ENCODE assay signal across 8 mouse cellular contexts in genomic region chr15:77153088-77153546, GRCm38 (mm10).
A peak's percentile ranks its signal among the peaks of the same experiment; 100 is the strongest.
DNase-seq lines count a peak whose midpoint lies in the region; ATAC-seq lines count a peak whose summit lies in the region.

No protein-coding gene starts in this region.

- no peaks in the 10 kb centered on the region for H3K36me3 ChIP-seq in lung, embryonic 16.5 days (ENCODE audit: control insufficient read depth, insufficient read depth, low read length)
- no peaks in the 10 kb centered on the region for H3K36me3 ChIP-seq in heart, embryonic 16.5 days (ENCODE audit: control insufficient read depth, insufficient read depth)
- H3K36me3 ChIP-seq in limb, embryonic 13.5 days: no peaks in the 10 kb centered on the region; the same call in 1 of the 2 replicates
- H3K36me3 ChIP-seq in neural tube, embryonic 14.5 days (ENCODE audit: control insufficient read depth, insufficient read depth, low read length): no peaks in the 10 kb centered on the region

- DNase-seq in lung, postnatal 36 days: no peak
- DNase-seq in embryo, embryonic 11 days: peak; percentile 73
- DNase-seq in frontal cortex, postnatal 14 days (ENCODE audit: low spot score in 2 of 2): no peak
- no peak for DNase-seq in right cerebral cortex, postnatal 36 days (ENCODE audit: low spot score in 2 of 2)

- ATAC-seq in lung, embryonic 16.5 days (ENCODE audit: low read depth): peak; percentile 64
- peak; percentile 56 for ATAC-seq in heart, embryonic 16.5 days (replicated peaks; ENCODE audit: extremely low read depth, insufficient read depth, low FRiP score)
- peak; percentile 62 for ATAC-seq in limb, embryonic 13.5 days (ENCODE audit: low FRiP score, low read depth)
- peak; percentile 83 for ATAC-seq in neural tube, embryonic 14.5 days (ENCODE audit: low read depth)

- H3K4me2 ChIP-seq in lung, embryonic 16.5 days (ENCODE audit: low read depth, low read length): peak overlapping the region; percentile 65
- peak overlapping the region; percentile 78 for H3K4me2 ChIP-seq in heart, embryonic 16.5 days (ENCODE audit: low read depth, low read length)
- H3K4me2 ChIP-seq in limb, embryonic 13.5 days (replicated peaks): peak overlapping the region; percentile 63
- peak overlapping the region; percentile 97 for H3K4me2 ChIP-seq in neural tube, embryonic 14.5 days (ENCODE audit: low read depth, low read length)

- H3K27me3 ChIP-seq in lung, embryonic 16.5 days (ENCODE audit: control insufficient read depth, insufficient read depth, low read depth, low read length): no peaks in the 10 kb centered on the region
- H3K27me3 ChIP-seq in heart, embryonic 16.5 days (ENCODE audit: control insufficient read depth, insufficient read depth, low read length): no peaks in the 10 kb centered on the region
- no peaks in the 10 kb centered on the region for H3K27me3 ChIP-seq in limb, embryonic 13.5 days
- no peaks in the 10 kb centered on the region for H3K27me3 ChIP-seq in neural tube, embryonic 14.5 days (ENCODE audit: control insufficient read depth, insufficient read depth, low read length)

- H3K27ac ChIP-seq in lung, embryonic 16.5 days (ENCODE audit: low read length): peak overlapping the region; percentile 97
- peak overlapping the region; percentile 92 for H3K27ac ChIP-seq in heart, embryonic 16.5 days (ENCODE audit: low read length)
- peak overlapping the region; percentile 94 for H3K27ac ChIP-seq in limb, embryonic 13.5 days
- H3K27ac ChIP-seq in neural tube, embryonic 14.5 days (ENCODE audit: low read depth, low read length): peak overlapping the region; percentile 93

- H3K9me3 ChIP-seq in lung, embryonic 16.5 days (ENCODE audit: control insufficient read depth, low read length): no peaks in the 10 kb centered on the region
- no peaks in the 10 kb centered on the region for H3K9me3 ChIP-seq in heart, embryonic 16.5 days (replicated peaks; ENCODE audit: control insufficient read depth, low read length)
- no peaks in the 10 kb centered on the region for H3K9me3 ChIP-seq in limb, embryonic 13.5 days
- H3K9me3 ChIP-seq in neural tube, embryonic 14.5 days (ENCODE audit: control insufficient read depth, low read length): no peaks in the 10 kb centered on the region

- 0% methylated on average over 3 of the region's 3 CpGs for WGBS in lung, embryonic 16.5 days
- WGBS in heart, embryonic 16.5 days: 0% methylated on average over 3 of the region's 3 CpGs
- 0% methylated on average over 3 of the region's 3 CpGs for WGBS in limb, embryonic 13.5 days
- WGBS in neural tube, embryonic 14.5 days: 0% methylated on average over 3 of the region's 3 CpGs

- H3K9ac ChIP-seq in lung, embryonic 16.5 days (ENCODE audit: low read length): peak overlapping the region; percentile 67
- peak overlapping the region; percentile 77 for H3K9ac ChIP-seq in heart, embryonic 16.5 days (ENCODE audit: low read length)
- H3K9ac ChIP-seq in limb, embryonic 13.5 days: peak overlapping the region; percentile 70
- peak overlapping the region; percentile 71 for H3K9ac ChIP-seq in neural tube, embryonic 14.5 days (replicated peaks; ENCODE audit: low read depth, low read length)

- H3K4me1 ChIP-seq in lung, embryonic 16.5 days (replicated peaks; ENCODE audit: control insufficient read depth, insufficient read depth, low read length): peaks cover 49% of the 10 kb centered on the region
- peaks cover 47% of the 10 kb centered on the region for H3K4me1 ChIP-seq in heart, embryonic 16.5 days (ENCODE audit: control insufficient read depth, insufficient read depth, low read length)
- peaks cover 75% of the 10 kb centered on the region for H3K4me1 ChIP-seq in limb, embryonic 13.5 days
- H3K4me1 ChIP-seq in neural tube, embryonic 14.5 days (ENCODE audit: control insufficient read depth, insufficient read depth, low read length): peaks cover 29% of the 10 kb centered on the region

- peak overlapping the region; percentile 65 for H3K4me3 ChIP-seq in lung, embryonic 16.5 days (ENCODE audit: low read length)
- peak overlapping the region; percentile 68 for H3K4me3 ChIP-seq in heart, embryonic 16.5 days (ENCODE audit: low read length)
- H3K4me3 ChIP-seq in limb, embryonic 13.5 days: peak overlapping the region; percentile 53
- peak overlapping the region; percentile 55 for H3K4me3 ChIP-seq in neural tube, embryonic 14.5 days (ENCODE audit: low read depth, low read length)
